Mouse (Mus musculus) lung, postnatal 36 days (tissue): ENCODE results near the gene Paqr5.

Source experiments
- DNase-seq: peaks from one replicate; pipeline ENCODE4 v3.0.0; 2022; ENCODE audit warnings: mixed read lengths

The Paqr5 gene

GRCm38 (mm10) chr9:61907621-61908295, 118.9 kb downstream of the Paqr5 start:
- no peak for DNase-seq

DNA sequence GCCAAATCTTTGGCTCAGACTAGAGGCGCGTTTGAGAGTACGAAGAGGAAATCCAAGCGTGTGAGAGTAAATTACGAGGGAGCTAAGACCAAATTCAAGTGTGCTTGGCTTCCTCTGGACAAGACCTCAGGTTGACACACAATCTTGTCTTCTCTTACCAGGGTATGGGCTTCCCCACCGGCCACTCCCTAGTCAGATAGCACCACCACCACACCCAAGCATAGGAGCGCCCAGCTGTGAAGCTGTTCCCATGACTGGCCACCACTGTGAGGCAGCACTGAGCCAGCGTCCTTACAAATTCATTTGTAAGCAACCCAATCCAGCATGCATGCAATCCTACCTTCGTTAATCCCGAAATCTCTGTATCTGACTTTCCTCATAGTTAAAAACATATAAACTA, 119.7 kb downstream of the Paqr5 start:
- peak; percentile 78 for DNase-seq

DNA sequence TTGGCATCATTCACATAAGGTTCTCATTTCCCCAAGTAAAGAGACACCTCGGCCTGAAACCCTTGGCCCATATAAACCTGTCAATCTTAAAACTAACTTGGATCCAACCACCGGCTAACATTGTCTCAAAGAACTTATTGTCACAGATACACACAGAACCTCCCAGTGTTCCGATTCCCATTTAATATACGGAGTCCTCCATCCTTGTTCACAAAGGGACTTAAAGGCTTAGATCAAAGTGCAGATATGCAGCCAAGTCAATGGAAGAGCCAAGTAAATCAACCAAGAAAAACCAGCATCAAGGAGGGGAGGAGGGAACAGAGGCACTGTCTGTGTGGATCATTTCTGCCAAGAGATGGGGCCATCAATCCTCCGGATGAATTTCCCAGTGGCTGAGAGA, 121.1 kb downstream of the Paqr5 start:
- no peak for DNase-seq

- DNase-seq: peak; percentile 55
These were observed 122.5 kb downstream of the Paqr5 start for GRCm38 (mm10) chr9:61904201-61904600.
